Mouse (Mus musculus) embryonic facial prominence, embryonic 14.5 days (tissue): Measurements from ENCODE around the gene Disp1. TPM values are rescaled to one million over a fixed set of nuclear protein-coding genes. Genes with fewer than 3 reads are reported as not detected.

Experiments used
- ATAC-seq: fragments of 200-750 bp; cut with Nextera tagmentation; 2 replicates; pipeline ENCODE4 v1.8.0; 2017; ENCODE audit warnings: low read depth, moderate number of reproducible peaks, moderate TSS enrichment
- DNase-seq: peaks from one replicate; pipeline ENCODE4 v3.0.0-alpha.2; 2015; ENCODE audit warnings: low spot score
- H3K27ac ChIP-seq: fragments of 300-500 bp; sonication (generic); replicated peaks from 2 replicates; pipeline ENCODE4 v1.5.1; 2014; ENCODE audit warnings: low read depth, mild to moderate bottlenecking, low read length, moderate library complexity
- H3K27me3 ChIP-seq: fragments of 300-500 bp; sonication (generic); replicated peaks from 2 replicates; pipeline ENCODE4 v1.6.1; 2014; ENCODE audit warnings: low read length; ENCODE audit not compliant: control insufficient read depth, insufficient read depth
- H3K36me3 ChIP-seq: fragments of 300-500 bp; sonication (generic); 2 replicates; pipeline ENCODE4 v1.6.1; 2014; ENCODE audit warnings: low read length, mixed read lengths; ENCODE audit not compliant: control insufficient read depth, insufficient read depth
- H3K4me1 ChIP-seq: fragments of 300-500 bp; sonication (generic); 2 replicates; pipeline ENCODE4 v1.6.1; 2014; ENCODE audit warnings: antibody characterized with exemption, low read length; ENCODE audit not compliant: control insufficient read depth, insufficient read depth
- H3K4me2 ChIP-seq: fragments of 300-500 bp; sonication (generic); 2 replicates; pipeline ENCODE4 v1.6.1; 2014; ENCODE audit warnings: low read depth, mild to moderate bottlenecking, low read length, moderate library complexity, mixed read lengths
- H3K4me3 ChIP-seq: fragments of 300-500 bp; sonication (generic); 2 replicates; pipeline ENCODE4 v1.5.1; 2014; ENCODE audit warnings: low read depth, mild to moderate bottlenecking, low read length
- H3K9ac ChIP-seq: fragments of 300-500 bp; sonication (generic); 2 replicates; pipeline ENCODE4 v1.6.1; 2014; ENCODE audit warnings: low read depth, mild to moderate bottlenecking, low read length, moderate library complexity, mixed read lengths
- H3K9me3 ChIP-seq: fragments of 300-500 bp; sonication (generic); 2 replicates; pipeline ENCODE4 v1.6.1; 2016; ENCODE audit warnings: low read length; ENCODE audit not compliant: control insufficient read depth
- WGBS: fragments of 180-500 bp; shearing (Covaris S2); extraction: QIAGEN DNeasy Blood & Tissue Kit; methylation state at CpG from one replicate; pipeline ENCODE4 v1.1.7; 2014; 5-methylcytosine and 5-hydroxymethylcytosine counted together
- polyA plus RNA-seq: library from polyadenylated mRNA; unstranded; fragments of >200 nt; fragmentation: Nextera tagmentation; extraction: Ambion mirVana; gene quantifications from 2 replicates; pipeline ENCODE4 v1.2.1, GENCODE M21; 2014

The Disp1 gene
- polyA plus RNA-seq, 1 experiment from 2014 or later: 17.9 TPM

GRCm38 (mm10) chr1:183104696-183105095 is 116.6 kb downstream of the Disp1 start:
- Histone ChIP-seq H3K9me3 (no peaks in the 10 kb centered on the region), H3K4me1 (peaks cover 19% of the 10 kb centered on the region), H3K27me3 (no peaks in the 10 kb centered on the region), H3K36me3 (no peaks in the 10 kb centered on the region), H3K4me2 (no peak overlapping the region), H3K9ac (no peak overlapping the region), H3K4me3 (no peak overlapping the region), H3K27ac (no peak overlapping the region)
- no peak for ATAC-seq
- 85% methylated on average over 5 of the region's 5 CpGs for WGBS
- no peak for DNase-seq

GRCm38 (mm10) chr1:183102775-183103174 is 118.5 kb downstream of the Disp1 start:
- no peaks in the 10 kb centered on the region for H3K27me3 ChIP-seq
- H3K9me3 ChIP-seq: no peaks in the 10 kb centered on the region
- peaks cover 15% of the 10 kb centered on the region for H3K4me1 ChIP-seq
- H3K9ac ChIP-seq: no peak overlapping the region
- H3K4me3 ChIP-seq: no peak overlapping the region
- no peak for DNase-seq
- WGBS: 61% methylated on average over 3 of the region's 3 CpGs
- H3K4me2 ChIP-seq: no peak overlapping the region
- ATAC-seq: no peak
- no peak overlapping the region for H3K27ac ChIP-seq
- peaks cover 15% of the 10 kb centered on the region for H3K36me3 ChIP-seq

GRCm38 (mm10) chr1:183102153-183102552 is 119.2 kb downstream of the Disp1 start:
- no peaks in the 10 kb centered on the region for H3K9me3 ChIP-seq
- H3K36me3 ChIP-seq: peaks cover 15% of the 10 kb centered on the region
- H3K4me1 ChIP-seq: peaks cover 15% of the 10 kb centered on the region
- no peak overlapping the region for H3K4me2 ChIP-seq
- 29% methylated on average over 8 of the region's 8 CpGs for WGBS
- DNase-seq: peak; percentile 79
- H3K27ac ChIP-seq: no peak overlapping the region
- peak; percentile 77 for ATAC-seq
- H3K4me3 ChIP-seq: no peak overlapping the region
- no peak overlapping the region for H3K9ac ChIP-seq
- no peaks in the 10 kb centered on the region for H3K27me3 ChIP-seq

- Histone ChIP-seq H3K9me3 (no peaks in the 10 kb centered on the region), H3K27ac (no peak overlapping the region), H3K9ac (no peak overlapping the region), H3K4me2 (no peak overlapping the region), H3K36me3 (peaks cover 15% of the 10 kb centered on the region), H3K4me3 (no peak overlapping the region), H3K4me1 (peaks cover 19% of the 10 kb centered on the region), H3K27me3 (no peaks in the 10 kb centered on the region)
- 72% methylated on average over 3 of the region's 3 CpGs for WGBS
- ATAC-seq (no peak), DNase-seq (no peak)
Measured at GRCm38 (mm10) chr1:183101371-183101770, 120.0 kb downstream of the Disp1 start.

GRCm38 (mm10) chr1:183100245-183100644 is 121.1 kb downstream of the Disp1 start:
- WGBS: 86% methylated on average over 5 of the region's 5 CpGs
- Histone ChIP-seq H3K9me3 (no peaks in the 10 kb centered on the region), H3K4me1 (peaks cover 19% of the 10 kb centered on the region), H3K27me3 (no peaks in the 10 kb centered on the region), H3K36me3 (peaks cover 22% of the 10 kb centered on the region), H3K9ac (no peak overlapping the region), H3K27ac (no peak overlapping the region), H3K4me2 (no peak overlapping the region), H3K4me3 (no peak overlapping the region)
- no peak for DNase-seq
- no peak for ATAC-seq

- H3K9ac ChIP-seq: no peak overlapping the region
- DNase-seq: no peak
- H3K27ac ChIP-seq: no peak overlapping the region
- no peaks in the 10 kb centered on the region for H3K9me3 ChIP-seq
- H3K27me3 ChIP-seq: no peaks in the 10 kb centered on the region
- peaks cover 28% of the 10 kb centered on the region for H3K36me3 ChIP-seq
- H3K4me1 ChIP-seq: peaks cover 19% of the 10 kb centered on the region
- H3K4me2 ChIP-seq: no peak overlapping the region
- WGBS: 96% methylated on average over 12 of the region's 12 CpGs
- no peak for ATAC-seq
- no peak overlapping the region for H3K4me3 ChIP-seq
Measured at GRCm38 (mm10) chr1:183099686-183100085, 121.6 kb downstream of the Disp1 start.

- no peak overlapping the region for H3K27ac ChIP-seq
- DNase-seq (no peak), ATAC-seq (no peak)
- H3K27me3 ChIP-seq: no peaks in the 10 kb centered on the region
- H3K4me3 ChIP-seq: no peak overlapping the region
- H3K9me3 ChIP-seq: no peaks in the 10 kb centered on the region
- H3K9ac ChIP-seq: no peak overlapping the region
- H3K4me1 ChIP-seq: peaks cover 14% of the 10 kb centered on the region
- peaks cover 30% of the 10 kb centered on the region for H3K36me3 ChIP-seq
- WGBS: 87% methylated on average over 10 of the region's 10 CpGs
- H3K4me2 ChIP-seq: no peak overlapping the region
Measured at GRCm38 (mm10) chr1:183097606-183098005, 123.7 kb downstream of the Disp1 start.

- Histone ChIP-seq H3K9ac (no peak overlapping the region), H3K4me2 (no peak overlapping the region), H3K4me1 (0 out of 2 replicates have a peak, but pooled peaks cover 3% of the 10 kb centered on the region), H3K4me3 (no peak overlapping the region), H3K9me3 (no peaks in the 10 kb centered on the region), H3K27me3 (no peaks in the 10 kb centered on the region), H3K36me3 (peaks cover 39% of the 10 kb centered on the region), H3K27ac (no peak overlapping the region)
- WGBS: 53% methylated on average over 8 of the region's 8 CpGs
- ATAC-seq: peak; percentile 47; the same call in 1 of the 2 replicates
- no peak for DNase-seq
Measured at GRCm38 (mm10) chr1:183095454-183096088, 125.8 kb downstream of the Disp1 start.

GRCm38 (mm10) chr1:183092296-183092695 is 129.0 kb downstream of the Disp1 start:
- Histone ChIP-seq H3K9ac (no peak overlapping the region), H3K27ac (no peak overlapping the region), H3K4me1 (0 out of 2 replicates have a peak, but pooled peaks cover 3% of the 10 kb centered on the region), H3K4me2 (no peak overlapping the region), H3K36me3 (peaks cover 55% of the 10 kb centered on the region), H3K27me3 (no peaks in the 10 kb centered on the region), H3K4me3 (no peak overlapping the region), H3K9me3 (0 out of 2 replicates have a peak, but pooled peaks cover 6% of the 10 kb centered on the region)
- no peak for ATAC-seq
- DNase-seq: no peak
- 90% methylated on average over 4 of the region's 4 CpGs for WGBS
